Mouse (Mus musculus) gastrocnemius, postnatal 10 days (tissue): ENCODE results near the gene Gm49396. TPM values are rescaled to one million over a fixed set of nuclear protein-coding genes. Genes with fewer than 3 reads are reported as not detected.

Experiments used
- DNase-seq: peaks from one replicate; pipeline ENCODE4 v3.0.0; 2021; ENCODE audit warnings: mixed read lengths
- total RNA-seq, 2 experiments: library from RNA; stranded (reverse); gene quantifications; 2 replicates each; pipeline ENCODE4 v1.2.3; 2021

Gene Gm49396
- total RNA-seq, 2 experiments from 2014 or later = 1.5 to 2.3 TPM

DNA sequence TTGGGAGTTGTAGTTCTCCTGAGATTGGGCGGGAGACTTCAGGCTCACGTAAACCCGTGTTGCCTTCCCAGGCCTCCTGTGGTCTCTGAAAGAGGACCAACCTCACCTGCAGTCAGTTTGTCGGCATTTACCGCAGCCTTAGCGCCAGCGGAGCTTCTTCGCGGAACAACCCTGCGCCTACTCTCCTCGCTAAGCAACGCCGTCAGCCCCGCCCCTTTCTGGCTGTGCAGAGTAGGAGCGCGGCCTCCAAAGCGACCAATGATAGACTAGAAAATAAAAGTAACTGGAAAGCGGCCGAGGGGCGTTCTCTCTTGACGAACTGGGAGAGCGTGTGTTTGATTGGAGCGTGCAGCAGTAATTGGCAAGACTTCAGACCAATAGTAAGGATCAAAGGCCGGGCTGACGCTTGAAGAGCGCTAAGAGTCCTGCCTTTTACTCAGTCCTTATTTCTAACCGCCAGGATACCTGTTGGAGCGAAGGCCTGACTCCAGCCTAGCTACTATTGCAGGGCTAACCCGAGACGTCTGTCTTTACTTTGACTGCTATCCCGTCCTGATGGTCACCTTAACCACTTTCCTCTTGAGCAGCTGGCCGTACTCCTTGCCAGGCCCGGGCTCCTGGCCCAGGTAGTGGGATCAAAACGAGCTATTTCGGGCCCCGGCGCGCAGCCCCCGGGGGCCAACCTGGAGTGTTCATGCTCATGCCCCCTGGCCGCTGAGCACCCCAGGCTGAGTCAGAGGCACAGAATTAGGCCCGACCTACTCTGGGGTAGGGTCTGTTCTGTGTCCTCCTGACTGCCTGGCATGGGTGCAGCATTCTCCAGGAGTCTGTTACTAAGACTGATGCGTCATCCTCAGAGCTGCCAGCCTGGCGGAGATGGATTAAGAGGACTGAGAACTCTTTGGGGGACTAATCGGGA is 10.8 kb upstream of the Gm49396 start, which contains the start of the genes Hspb6 and Proser3:
TSS of gene Hspb6 (plus strand) at position 77 of the 919 bp plus-strand sequence.
TSS of gene Proser3 (minus strand) at position 198 of the 919 bp plus-strand sequence.
- DNase-seq = peak; percentile 95

DNA sequence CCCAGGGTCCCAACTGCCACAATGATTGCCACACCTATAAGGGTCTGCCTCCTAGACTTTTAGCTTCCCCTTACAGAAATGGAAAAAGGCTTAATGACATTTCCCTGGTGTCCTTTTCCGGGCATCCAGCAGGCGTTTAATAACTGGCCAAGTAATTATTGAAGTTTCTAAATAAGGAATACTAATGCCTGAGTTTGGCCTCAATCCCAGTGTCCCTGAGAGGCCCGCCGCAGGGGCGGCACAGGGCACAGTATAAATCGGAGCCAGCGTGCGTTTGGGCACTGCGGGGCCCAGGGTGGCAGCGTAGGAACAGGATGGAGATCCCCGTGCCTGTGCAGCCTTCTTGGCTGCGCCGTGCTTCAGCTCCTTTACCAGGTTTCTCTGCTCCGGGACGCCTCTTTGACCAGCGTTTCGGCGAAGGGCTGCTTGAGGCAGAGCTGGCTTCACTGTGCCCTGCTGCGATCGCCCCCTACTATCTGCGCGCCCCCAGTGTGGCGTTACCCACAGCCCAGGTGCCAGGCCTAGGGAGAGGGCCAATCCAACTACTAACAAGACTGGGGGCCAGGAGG is 10.0 kb upstream of the Gm49396 start:
- peak; percentile 72 for DNase-seq

DNA sequence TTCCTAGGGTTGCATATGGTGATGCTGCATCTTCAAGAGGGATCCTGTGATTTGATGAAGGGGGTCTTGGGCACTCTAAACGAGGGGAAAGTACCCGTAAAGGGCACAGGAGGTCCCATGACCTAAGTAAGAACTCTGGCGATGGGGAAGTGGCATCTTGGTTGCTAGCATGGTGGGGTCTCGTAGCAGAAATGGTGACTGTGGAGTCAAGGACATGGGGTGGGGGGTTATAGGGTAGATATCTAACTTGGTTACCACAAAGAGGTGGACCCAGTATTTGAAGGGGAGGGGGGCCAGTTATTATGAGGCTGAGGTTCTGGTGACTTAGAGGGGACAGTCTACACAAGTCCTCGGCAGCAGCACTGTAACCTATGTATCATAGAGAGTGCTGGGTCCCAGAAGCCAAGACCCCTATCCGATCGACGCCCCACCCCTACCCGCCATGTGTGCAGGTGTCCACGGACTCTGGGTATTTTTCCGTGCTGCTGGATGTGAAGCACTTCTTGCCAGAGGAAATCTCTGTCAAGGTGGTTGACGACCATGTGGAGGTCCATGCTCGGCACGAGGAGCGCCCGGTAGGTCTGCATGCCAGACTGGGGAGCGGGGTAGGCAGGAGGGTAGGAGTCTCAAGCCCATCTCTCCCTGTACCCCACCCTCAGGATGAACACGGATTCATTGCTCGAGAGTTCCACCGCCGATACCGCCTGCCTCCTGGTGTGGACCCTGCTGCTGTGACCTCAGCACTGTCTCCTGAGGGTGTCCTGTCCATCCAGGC is 9.1 kb upstream of the Gm49396 start:
- DNase-seq = no peak

DNA sequence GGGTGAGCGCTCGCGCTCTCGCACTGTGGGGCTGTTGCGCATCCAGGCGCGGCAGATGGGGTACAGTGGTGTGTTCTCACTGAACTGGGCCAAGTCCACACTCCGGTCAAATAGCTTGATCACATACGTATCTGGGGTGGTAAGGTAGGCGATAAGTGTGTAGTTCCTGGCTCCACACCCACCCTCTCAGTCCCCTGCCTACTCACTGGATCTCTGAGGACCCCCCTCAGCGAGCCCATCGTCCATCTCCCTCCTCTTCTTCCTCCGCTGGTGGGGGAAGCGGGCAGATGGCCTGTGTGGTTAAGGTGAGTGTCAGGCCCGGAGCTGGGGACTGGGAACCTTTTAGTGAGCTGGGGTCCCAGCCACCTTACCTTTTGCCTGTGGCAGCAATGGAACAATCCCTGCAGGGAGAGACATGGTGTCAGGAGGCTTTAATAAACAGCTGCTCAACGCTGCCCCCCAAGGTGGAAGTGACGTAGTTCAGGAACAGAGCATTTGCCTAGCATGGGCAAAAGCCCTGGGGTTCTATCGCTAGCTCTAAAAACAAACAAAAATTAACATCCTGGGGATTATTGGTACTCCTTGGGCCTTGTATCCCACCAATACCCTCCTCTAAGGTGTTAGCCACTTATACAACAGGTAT is 6.1 kb upstream of the Gm49396 start:
- no peak for DNase-seq

DNA sequence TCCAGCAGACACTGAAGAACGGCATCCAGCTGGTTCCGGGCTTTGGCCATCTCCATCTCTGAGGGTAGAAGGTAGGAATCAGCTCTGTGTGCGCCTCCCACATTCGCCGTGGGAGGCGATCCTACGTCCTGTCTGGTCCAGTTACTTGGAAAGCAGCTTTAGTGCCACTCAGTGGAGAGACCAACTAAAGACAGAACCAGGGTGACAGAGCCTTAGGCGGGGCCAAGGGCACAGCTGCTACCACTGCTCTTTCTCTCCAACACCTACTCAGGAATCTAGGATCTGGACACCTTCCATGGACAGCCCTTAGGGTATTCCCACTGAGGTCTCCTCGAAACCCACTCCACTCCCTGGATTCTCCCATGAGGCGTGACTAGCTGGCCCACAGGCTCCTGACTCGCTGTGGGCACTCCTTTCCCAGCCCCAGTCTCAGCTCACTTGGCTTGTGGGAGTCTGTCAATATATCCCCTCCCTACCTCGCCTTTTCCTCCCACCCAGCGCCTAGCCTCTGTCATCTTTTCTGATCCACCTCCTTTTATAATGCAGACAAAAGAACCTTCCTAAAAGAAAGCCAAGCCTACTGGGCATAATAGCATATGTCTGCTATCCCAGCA is 5.1 kb upstream of the Gm49396 start:
- DNase-seq = no peak

DNA sequence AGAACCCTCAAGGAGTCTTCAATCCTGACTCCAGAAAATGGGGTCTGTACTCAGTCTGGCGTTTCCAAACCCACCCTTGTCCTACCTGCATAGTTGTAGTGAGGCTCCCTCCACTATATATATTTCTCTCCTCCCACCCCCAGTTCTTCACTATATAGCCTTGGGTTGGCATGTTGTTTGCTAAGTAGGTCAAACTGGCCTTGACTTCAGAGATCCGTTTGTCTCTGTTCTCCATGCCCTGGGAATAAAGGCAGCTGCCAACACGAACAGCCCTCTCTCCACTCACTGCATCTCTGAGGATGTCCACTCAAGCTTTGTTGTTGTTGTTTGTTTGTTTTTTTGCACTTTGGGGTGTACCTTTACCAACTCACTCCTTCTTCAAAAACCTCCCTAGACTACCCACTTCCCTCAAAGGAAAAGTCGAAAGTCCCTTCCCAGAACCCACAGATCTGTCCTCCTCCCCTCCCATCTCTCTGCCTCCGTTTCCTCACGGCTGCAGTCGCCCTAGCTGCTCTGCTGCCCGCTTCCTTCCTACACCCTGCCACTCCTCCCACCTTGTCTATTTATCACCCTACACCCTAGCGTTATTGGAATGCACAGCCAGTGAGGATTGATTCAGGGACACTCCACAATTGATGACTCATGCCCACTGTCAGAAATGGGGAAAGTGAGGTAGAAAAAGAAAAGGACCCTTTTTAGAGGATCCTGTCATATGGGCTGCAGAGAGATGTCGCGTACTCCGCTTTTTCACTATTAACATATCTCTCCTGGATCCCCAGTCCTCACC is 4.3 kb upstream of the Gm49396 start:
- no peak for DNase-seq

DNA sequence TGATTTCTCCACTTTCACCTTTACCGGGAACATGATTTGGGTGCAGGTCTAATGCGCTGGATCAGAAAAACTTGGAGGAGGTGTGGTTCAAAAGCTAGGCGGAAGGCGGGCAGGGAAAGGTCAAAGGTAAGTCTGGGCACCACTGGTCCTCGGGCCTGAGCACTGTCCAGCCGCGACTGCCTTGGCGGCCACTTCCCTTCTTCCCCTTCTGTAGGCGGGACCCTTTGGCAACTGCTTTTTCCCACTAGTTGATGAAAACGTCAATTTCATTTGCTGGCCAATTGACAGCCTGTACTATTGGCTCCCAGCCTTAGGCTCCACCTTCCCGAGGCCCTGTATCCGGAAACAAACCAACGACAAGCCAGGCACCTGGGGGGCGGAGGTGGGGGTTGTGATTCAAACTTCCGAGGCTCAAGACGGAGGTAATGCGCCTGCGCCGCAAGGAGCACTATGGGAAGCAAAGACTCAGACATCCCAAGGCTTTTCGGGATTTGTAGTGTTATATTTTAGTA is 3.6 kb upstream of the Gm49396 start, which contains the start of gene Lin37:
TSS of gene Lin37 (minus strand) at position 396 of the 512 bp plus-strand sequence.
- DNase-seq = peak; percentile 89

DNA sequence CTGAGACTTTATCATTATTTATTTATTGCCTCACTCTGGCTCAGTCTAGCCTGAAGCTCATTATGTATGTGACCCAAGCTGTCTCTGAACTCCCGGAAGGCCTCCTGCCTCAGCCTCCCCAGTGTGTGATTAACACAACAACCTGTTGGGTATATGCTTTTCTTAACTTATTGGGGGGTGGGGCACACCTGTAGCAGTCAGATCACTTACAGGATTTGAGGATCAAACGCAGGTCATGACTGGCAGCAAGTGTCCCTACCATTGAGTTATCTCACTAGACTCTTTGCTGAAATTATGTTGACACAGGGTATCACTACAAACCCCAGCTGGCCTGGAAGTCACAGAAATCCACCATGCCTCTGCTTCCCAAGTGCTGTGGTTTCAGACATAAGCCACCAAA is 2.8 kb upstream of the Gm49396 start:
- no peak for DNase-seq

DNA sequence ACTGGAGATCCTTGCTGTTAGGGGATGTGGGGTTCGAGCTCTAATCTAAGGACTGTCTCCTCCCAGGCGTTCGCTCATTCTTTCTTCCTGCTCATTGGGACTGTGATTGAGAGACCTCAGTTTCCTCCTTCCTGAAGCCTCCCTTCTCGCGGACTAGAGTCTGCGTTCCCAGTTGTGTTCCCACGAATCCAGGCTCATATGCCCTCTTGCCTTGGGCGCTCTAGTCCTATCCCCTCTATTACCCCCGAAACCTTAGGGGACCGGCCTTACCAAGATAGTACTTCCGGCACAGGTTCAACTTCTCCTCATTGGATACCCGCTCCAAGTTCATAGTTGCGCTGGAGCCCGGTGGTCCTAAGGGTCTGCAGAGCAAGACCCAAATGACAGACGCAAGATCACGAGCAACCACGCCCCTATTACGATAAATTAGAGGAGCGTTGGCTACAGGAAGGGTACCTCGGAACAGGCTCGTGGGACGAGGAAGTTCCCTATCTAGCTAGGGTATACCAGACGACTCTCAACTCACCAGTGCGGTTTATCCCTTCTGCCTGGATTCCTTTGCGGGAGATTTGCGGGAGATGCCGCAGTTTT is 523 bp upstream of the Gm49396 start:
- DNase-seq = no peak

DNA sequence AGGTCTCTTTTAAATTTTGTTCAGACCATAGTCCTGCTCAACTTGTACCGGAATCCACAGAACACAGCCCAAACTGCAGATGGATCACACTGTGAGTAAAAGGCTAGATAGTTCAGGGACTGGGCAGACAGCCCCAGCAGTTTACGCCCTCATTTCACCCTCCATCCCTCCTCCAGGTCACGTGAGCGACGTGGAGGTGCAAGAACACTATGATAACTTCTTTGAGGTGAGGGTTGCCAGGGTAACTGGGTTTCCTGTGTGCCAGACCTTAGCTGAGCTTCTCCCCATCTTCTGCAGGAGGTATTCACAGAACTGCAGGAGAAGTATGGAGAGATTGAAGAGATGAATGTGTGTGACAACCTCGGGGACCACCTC is 749 bp downstream of the Gm49396 start:
- DNase-seq = no peak

DNA sequence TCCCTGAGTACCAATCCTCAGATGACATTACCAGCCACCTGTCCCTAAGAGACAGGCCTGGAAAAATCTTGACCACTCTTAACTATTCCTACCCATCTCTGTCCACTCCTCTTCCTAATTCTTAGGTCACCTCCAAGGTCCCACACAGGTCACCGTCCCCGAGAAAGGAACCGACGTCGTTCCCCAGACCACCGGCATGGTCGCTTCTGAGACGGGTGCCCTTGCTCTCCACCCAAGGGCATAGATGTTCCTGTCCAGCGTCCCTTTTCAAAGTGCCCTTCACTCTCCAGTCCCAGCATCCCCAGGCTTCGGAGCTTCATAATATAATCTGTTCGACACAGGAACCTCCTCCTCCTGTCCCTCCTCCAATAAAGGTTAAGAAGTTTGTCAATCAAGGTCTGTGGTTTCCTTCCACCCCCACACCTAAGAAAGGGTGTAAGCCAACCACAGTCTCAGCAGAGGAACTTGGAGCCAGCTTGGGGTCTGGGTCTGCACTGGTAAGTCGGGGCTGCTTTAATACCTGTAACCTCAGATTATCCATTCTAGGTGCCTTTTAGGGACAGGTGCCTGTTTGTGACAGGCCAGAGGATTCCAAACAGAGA is 1.9 kb downstream of the Gm49396 start, which contains the start of gene Igflr1:
TSS of gene Igflr1 (plus strand) at position 458 of the 602 bp plus-strand sequence.
- no peak for DNase-seq

DNA sequence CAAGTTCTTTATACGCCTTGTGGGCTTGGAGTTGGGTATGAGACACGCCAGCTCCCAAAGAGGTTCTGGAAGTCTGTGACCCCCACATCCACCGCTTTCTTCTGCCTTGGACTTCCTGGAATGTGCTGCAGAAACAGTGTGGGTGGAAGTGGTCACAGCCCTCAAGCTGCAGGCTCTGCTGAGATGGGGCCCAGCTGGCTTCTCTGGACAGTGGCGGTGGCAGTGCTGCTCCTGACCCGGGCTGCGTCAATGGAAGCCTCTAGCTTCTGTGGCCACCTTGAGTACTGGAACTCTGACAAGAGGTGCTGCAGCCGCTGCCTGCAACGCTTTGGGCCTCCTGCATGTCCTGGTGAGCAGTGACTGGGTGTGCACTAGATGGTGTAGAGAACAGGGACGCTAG is 2.9 kb downstream of the Gm49396 start:
- no peak for DNase-seq

DNA sequence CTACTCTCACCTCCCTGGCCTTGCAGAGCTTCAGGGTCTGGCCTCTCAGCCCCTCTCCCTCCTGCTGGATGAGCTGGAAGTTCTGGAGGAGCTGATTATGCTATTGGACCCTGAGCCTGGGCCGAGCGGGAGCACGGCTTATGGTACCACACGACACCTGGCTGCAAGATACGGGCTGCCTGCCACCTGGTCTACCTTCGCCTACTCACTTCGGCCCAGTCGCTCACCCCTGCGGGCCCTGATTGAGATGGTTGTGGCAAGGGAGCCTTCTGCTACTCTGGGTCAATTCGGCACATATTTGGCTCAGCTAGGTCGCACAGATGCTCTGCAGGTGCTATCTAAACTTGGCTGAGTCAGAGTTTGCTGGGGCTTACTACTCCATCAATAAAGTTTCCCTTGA is 4.4 kb downstream of the Gm49396 start:
- no peak for DNase-seq

DNA sequence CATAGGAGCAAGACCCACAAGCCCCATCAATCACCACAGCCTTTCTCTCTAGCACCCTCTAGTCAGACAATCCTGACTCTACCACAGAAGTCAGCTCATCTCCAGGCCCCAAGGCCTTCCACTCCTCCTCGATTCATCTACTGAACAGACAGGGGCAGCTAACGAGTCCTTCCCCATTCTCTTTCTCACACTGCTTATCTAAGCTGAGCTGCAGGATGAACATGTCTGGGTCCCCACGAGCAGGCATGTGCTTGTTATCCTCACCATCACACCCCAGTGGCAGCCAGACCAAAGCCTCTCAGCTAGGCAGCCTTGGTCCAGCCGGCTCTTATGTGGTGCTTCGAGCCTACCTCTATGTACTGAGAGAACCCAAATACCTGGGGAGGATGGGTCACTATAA is 9.2 kb downstream of the Gm49396 start:
- DNase-seq = no peak

DNA sequence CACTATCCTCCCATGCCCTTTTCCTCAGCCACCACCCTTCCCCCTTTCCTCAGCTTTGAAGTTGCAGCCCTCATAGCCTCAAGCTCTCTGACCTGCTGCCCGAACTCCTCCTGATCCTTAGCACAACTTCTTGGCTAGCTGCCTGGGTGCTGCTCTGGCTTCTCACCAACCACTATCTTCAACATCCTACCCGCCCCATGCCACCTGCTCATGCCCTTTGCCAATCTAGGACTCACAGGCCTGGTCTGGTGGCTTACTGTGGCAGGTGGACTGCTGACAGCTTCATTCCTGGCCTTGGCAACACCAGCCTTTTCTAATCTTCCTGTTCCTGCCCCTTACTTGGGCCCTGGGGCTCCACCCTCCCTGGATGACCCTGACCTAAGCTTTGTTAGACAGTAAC is 9.8 kb downstream of the Gm49396 start:
- peak; percentile 68 for DNase-seq

DNA sequence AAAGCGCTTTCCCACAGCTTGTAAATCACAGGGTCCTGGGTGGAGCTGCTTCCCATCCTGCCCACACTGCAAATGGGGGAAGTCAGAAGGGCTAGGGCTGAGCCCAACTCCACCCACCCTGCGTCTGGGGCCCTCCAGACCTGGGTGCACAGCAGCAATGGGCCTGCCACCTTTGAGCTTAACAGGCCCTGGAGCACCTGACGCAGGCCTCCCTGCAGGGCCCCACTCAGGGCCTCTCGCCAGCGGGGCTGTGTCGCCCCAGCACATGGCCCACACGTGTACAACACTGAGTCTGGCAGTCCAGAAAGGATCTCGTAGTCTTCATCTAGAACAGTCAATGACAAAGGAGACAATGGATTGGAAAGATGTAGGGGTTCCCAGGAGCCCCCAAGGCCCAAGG is 16.8 kb downstream of the Gm49396 start:
- no peak for DNase-seq

DNA sequence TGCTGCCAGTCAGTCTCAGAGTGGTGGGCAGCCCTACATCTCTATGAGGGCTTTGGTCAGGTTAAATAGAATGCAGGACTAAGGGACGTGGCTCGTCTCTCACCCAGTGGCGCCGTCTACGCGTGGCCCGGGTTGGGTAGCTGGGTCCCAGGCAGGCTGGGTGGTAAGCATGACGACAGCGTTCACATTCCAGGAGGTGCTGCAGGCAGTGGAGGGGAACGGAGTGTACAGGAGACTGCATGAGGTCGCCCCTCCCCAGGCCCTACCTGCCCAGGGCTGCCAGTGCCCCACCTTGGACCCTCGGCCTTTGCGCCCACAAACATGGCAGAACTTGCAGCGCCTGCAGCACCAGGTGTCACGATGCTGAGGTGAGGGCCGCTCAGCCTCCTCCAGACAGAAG is 18.4 kb downstream of the Gm49396 start:
- no peak for DNase-seq

DNA sequence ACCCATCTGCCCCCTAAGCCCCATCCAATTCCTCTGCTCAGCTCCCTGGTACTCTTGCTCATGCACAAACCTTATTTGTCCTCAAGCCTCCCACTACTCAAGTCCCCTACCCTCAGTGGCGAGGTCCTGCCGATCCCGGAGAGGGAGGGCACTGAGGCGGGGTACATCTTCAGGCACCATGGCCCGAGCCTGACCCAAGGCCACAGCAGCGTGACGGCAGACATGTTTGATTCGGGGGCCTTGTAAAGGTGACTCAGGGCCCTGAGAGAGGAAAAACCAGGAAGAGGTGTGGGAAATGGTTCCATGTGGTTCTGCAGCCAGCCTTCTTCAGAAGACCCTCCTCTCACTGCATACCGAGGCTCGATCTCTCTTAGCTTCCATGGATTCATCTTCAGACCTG is 21.2 kb downstream of the Gm49396 start:
- DNase-seq = no peak

DNA sequence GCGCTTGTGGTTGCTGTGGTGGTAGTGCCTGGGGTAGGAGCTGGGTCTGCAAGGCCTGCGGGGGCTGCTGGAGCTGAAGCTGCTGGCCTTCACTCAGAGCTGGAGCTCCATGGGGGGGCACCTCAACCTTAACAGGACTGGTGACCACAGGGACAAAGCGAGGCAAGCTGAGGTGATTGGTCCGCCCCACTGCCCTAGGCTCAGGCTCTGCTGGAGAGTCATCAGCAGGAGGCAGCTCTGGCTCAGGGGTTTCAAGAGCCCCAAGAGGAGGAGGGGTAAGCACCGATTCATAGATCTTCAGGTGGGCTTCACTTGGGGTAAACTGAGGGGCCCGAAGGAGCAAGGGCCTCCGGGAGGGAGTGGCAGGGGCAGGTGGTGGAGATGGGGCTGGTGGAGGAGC is 22.0 kb downstream of the Gm49396 start:
- no peak for DNase-seq
